Mouse (Mus musculus): ENCODE data around the gene Mthfsd. TPM values are rescaled to one million over a fixed set of nuclear protein-coding genes. Genes with fewer than 3 reads are reported as not detected.

The Mthfsd gene
- total and polyA plus RNA-seq, 3 experiments, result 23.1 to 36.4 (median 30.7) TPM

GRCm38 (mm10) chr8:121074848-121075145 lies 33.4 kb downstream of the Mthfsd start:
- H3K9ac ChIP-seq (ENCODE audit: insufficient read depth, low read depth), result no peak overlapping the region
- no peaks in the 10 kb centered on the region for H3K79me2 ChIP-seq (replicated peaks; ENCODE audit: control insufficient read depth, extremely low read depth, insufficient read depth, poor library complexity, severe bottlenecking)
- TF ChIP-seq POLR2A (IDR thresholded peaks at IDR 0.05; ENCODE audit: low read depth, low read length), result no peak
- no peak for TF ChIP-seq EP300 (IDR thresholded peaks at IDR 0.05; ENCODE audit: low read length)
- no peak for TF ChIP-seq ELF1 (IDR thresholded peaks at IDR 0.05; ENCODE audit: low read depth, low read length)
- no peak for TF ChIP-seq POLR2AphosphoS2 (IDR thresholded peaks at IDR 0.05; ENCODE audit: low read depth, low read length)
- TF ChIP-seq SIN3A (IDR thresholded peaks at IDR 0.05; ENCODE audit: low read length), result no peak
- H3K4me1 ChIP-seq (ENCODE audit: control insufficient read depth in 1 of 2, insufficient read depth in 2 of 2), result no peaks in the 10 kb centered on the region
- in situ Hi-C loops (cut with MboI; ENCODE audit: low pct_ligation_motif_present, low pct_unique_long_range_greater_than_20kb, low sequenced_read_pairs) (no loop called here), dilution Hi-C loops (cut with MboI; ENCODE audit: extremely low pct_ligation_motif_present, extremely low pct_unique_long_range_greater_than_20kb, low sequenced_read_pairs) (no loop called here)
- no peak overlapping the region for H3K27ac ChIP-seq (ENCODE audit: insufficient read depth, low read depth)
- no peak overlapping the region for H3K4me3 ChIP-seq (replicated peaks in 1 of 3; ENCODE audit: low read depth in 2 of 3, low read length in 2 of 3, poor library complexity in 1 of 3)
- no peak for DNase-seq (ENCODE audit: extremely low read depth)
- no peaks in the 10 kb centered on the region for H3K9me3 ChIP-seq (replicated peaks; ENCODE audit: low read length)
- H3K4me2 ChIP-seq (ENCODE audit: insufficient read depth, low read depth, poor library complexity, severe bottlenecking), result no peak overlapping the region
- peaks cover 95% of the 10 kb centered on the region for H3K27me3 ChIP-seq (replicated peaks)
- no peaks in the 10 kb centered on the region for H3K36me3 ChIP-seq (replicated peaks in 1 of 2; ENCODE audit: control insufficient read depth in 1 of 2, insufficient read depth in 1 of 2, low read length in 1 of 2)

GRCm38 (mm10) chr8:121074108-121074847 lies 33.9 kb downstream of the Mthfsd start:
- Histone ChIP-seq H3K36me3 (replicated peaks in 1 of 2; ENCODE audit: control insufficient read depth in 1 of 2, insufficient read depth in 1 of 2, low read length in 1 of 2) (no peaks in the 10 kb centered on the region), H3K9ac (ENCODE audit: insufficient read depth, low read depth) (no peak overlapping the region), H3K4me2 (ENCODE audit: insufficient read depth, low read depth, poor library complexity, severe bottlenecking) (no peak overlapping the region), H3K4me3 (replicated peaks in 1 of 3; ENCODE audit: low read depth in 2 of 3, low read length in 2 of 3, poor library complexity in 1 of 3) (no peak overlapping the region), H3K9me3 (replicated peaks; ENCODE audit: low read length) (no peaks in the 10 kb centered on the region), H3K27ac (ENCODE audit: insufficient read depth, low read depth) (no peak overlapping the region), H3K4me1 (ENCODE audit: control insufficient read depth in 1 of 2, insufficient read depth in 2 of 2) (no peaks in the 10 kb centered on the region), H3K79me2 (replicated peaks; ENCODE audit: control insufficient read depth, extremely low read depth, insufficient read depth, poor library complexity, severe bottlenecking) (no peaks in the 10 kb centered on the region), H3K27me3 (replicated peaks) (peaks cover 95% of the 10 kb centered on the region)
- in situ Hi-C loops (cut with MboI; ENCODE audit: low pct_ligation_motif_present, low pct_unique_long_range_greater_than_20kb, low sequenced_read_pairs), result no loop called here
- no peak for DNase-seq (ENCODE audit: extremely low read depth)
- dilution Hi-C loops (cut with MboI; ENCODE audit: extremely low pct_ligation_motif_present, extremely low pct_unique_long_range_greater_than_20kb, low sequenced_read_pairs), result no loop called here
- TF ChIP-seq CTCF (conservative IDR thresholded peaks at IDR 0.05 in 1 of 2, IDR thresholded peaks at IDR 0.05 in 1 of 2; ENCODE audit: low read depth in 2 of 2, low read length in 2 of 2), result no peak
- no peak for TF ChIP-seq MAFK (IDR thresholded peaks at IDR 0.05; ENCODE audit: insufficient replicate concordance, low read length)
- TF ChIP-seq MAX (IDR thresholded peaks at IDR 0.05; ENCODE audit: low read length), result no peak
- TF ChIP-seq ETS1 (conservative IDR thresholded peaks at IDR 0.05; ENCODE audit: low read depth, low read length), result no peak
- no peak for TF ChIP-seq ZNF384 (IDR thresholded peaks at IDR 0.05; ENCODE audit: low read depth, low read length)

- dilution Hi-C loops (cut with MboI; ENCODE audit: extremely low pct_ligation_motif_present, extremely low pct_unique_long_range_greater_than_20kb, low sequenced_read_pairs), result no loop called here
- no peak for DNase-seq (ENCODE audit: extremely low read depth)
- no peaks in the 10 kb centered on the region for H3K9me3 ChIP-seq (replicated peaks; ENCODE audit: low read length)
- no peaks in the 10 kb centered on the region for H3K36me3 ChIP-seq (replicated peaks in 1 of 2; ENCODE audit: control insufficient read depth in 1 of 2, insufficient read depth in 1 of 2, low read length in 1 of 2)
- no peaks in the 10 kb centered on the region for H3K4me1 ChIP-seq (ENCODE audit: control insufficient read depth in 1 of 2, insufficient read depth in 2 of 2)
- in situ Hi-C loops (cut with MboI; ENCODE audit: low pct_ligation_motif_present, low pct_unique_long_range_greater_than_20kb, low sequenced_read_pairs), result no loop called here
- H3K79me2 ChIP-seq (replicated peaks; ENCODE audit: control insufficient read depth, extremely low read depth, insufficient read depth, poor library complexity, severe bottlenecking), result no peaks in the 10 kb centered on the region
- H3K4me3 ChIP-seq (replicated peaks in 1 of 3; ENCODE audit: low read depth in 2 of 3, low read length in 2 of 3, poor library complexity in 1 of 3), result no peak overlapping the region
- TF ChIP-seq SIN3A (IDR thresholded peaks at IDR 0.05; ENCODE audit: low read length) (no peak), MYC (IDR thresholded peaks at IDR 0.05; ENCODE audit: low read depth, low read length) (no peak), CTCF (conservative IDR thresholded peaks at IDR 0.05 in 1 of 2, IDR thresholded peaks at IDR 0.05 in 1 of 2; ENCODE audit: low read depth in 2 of 2, low read length in 2 of 2) (no peak), NRF1 (IDR thresholded peaks at IDR 0.05; ENCODE audit: low read depth, low read length) (no peak), MAFK (IDR thresholded peaks at IDR 0.05; ENCODE audit: insufficient replicate concordance, low read length) (no peak), MAZ (IDR thresholded peaks at IDR 0.05; ENCODE audit: low read depth, low read length) (no peak), JUN (IDR thresholded peaks at IDR 0.05; ENCODE audit: insufficient read depth, low read depth, low read length) (no peak), POLR2A (IDR thresholded peaks at IDR 0.05; ENCODE audit: low read depth, low read length) (no peak), PAX5 (IDR thresholded peaks at IDR 0.05; ENCODE audit: low read length) (no peak), NELFE (IDR thresholded peaks at IDR 0.05; ENCODE audit: low read depth, low read length) (no peak), KAT2A (IDR thresholded peaks at IDR 0.05; ENCODE audit: insufficient replicate concordance, low read length) (no peak), RAD21 (IDR thresholded peaks at IDR 0.05; ENCODE audit: low read depth, low read length) (no peak), ZMIZ1 (IDR thresholded peaks at IDR 0.05; ENCODE audit: low read depth, low read length) (no peak), ZNF384 (IDR thresholded peaks at IDR 0.05; ENCODE audit: low read depth, low read length) (no peak), POLR2AphosphoS2 (IDR thresholded peaks at IDR 0.05; ENCODE audit: low read depth, low read length) (no peak), ZC3H11A (IDR thresholded peaks at IDR 0.05; ENCODE audit: low read depth, low read length) (no peak)
- H3K9ac ChIP-seq (ENCODE audit: insufficient read depth, low read depth), result no peak overlapping the region
- no peak overlapping the region for H3K27ac ChIP-seq (ENCODE audit: insufficient read depth, low read depth)
- H3K4me2 ChIP-seq (ENCODE audit: insufficient read depth, low read depth, poor library complexity, severe bottlenecking), result no peak overlapping the region
- H3K27me3 ChIP-seq (replicated peaks), result peaks cover 95% of the 10 kb centered on the region
Measured at GRCm38 (mm10) chr8:121073174-121074107, 34.8 kb downstream of the Mthfsd start.
